Mouse (Mus musculus) heart, adult 2 months (tissue): ENCODE measurements at regions not wholly inside any gene's neighbourhood (a gene's known extent, or its start where the extent isn't known, plus 50 kb on each side); places are given as distances from the start of the nearest gene placed in this dataset.

Experiments
- DNase-seq, 2 experiments: peaks; one replicate each; pipeline ENCODE4 v3.0.0; 2021
- H3K27ac ChIP-seq: fragments of 200-600 bp; 2 replicates; pipeline ENCODE4 v1.8.1; 2022
- H3K27me3 ChIP-seq: fragments of 200-500 bp; 2 replicates; pipeline ENCODE4 v1.6.1; 2012; ENCODE audit warnings: mild to moderate bottlenecking, low read length, inconsistent platforms, mixed read lengths; ENCODE audit not compliant: control insufficient read depth, insufficient read depth
- H3K36me3 ChIP-seq: fragments of 200-500 bp; 2 replicates; pipeline ENCODE4 v1.6.1; 2012; ENCODE audit warnings: low read length, inconsistent platforms; ENCODE audit not compliant: control insufficient read depth, insufficient read depth
- H3K4me1 ChIP-seq: fragments of 200-500 bp; 2 replicates; pipeline ENCODE4 v1.6.1; 2011; ENCODE audit warnings: low read length; ENCODE audit not compliant: control insufficient read depth, insufficient read depth
- H3K4me3 ChIP-seq: fragments of 200-600 bp; 2 replicates; pipeline ENCODE4 v1.8.1; 2022
- H3K79me2 ChIP-seq: fragments of 200-500 bp; replicated peaks from 2 replicates; pipeline ENCODE4 v1.6.1; 2012; ENCODE audit warnings: mild to moderate bottlenecking, inconsistent platforms, low read length, moderate library complexity, mixed read lengths; ENCODE audit not compliant: control insufficient read depth, insufficient read depth
- H3K9ac ChIP-seq: fragments of 200-500 bp; 2 replicates; pipeline ENCODE4 v1.6.1; 2012; ENCODE audit warnings: low read depth, mild to moderate bottlenecking, control low read depth, inconsistent platforms, low read length, mixed read lengths
- CTCF ChIP-seq: fragments of 200-600 bp; IDR thresholded peaks from 2 replicates; pipeline ENCODE4 v1.8.1; 2022; ENCODE audit warnings: antibody characterized with exemption, mild to moderate bottlenecking, moderate library complexity
- EP300 ChIP-seq: fragments of 200-500 bp; IDR thresholded peaks from 2 replicates; pipeline ENCODE4 v1.6.1; 2011; ENCODE audit warnings: low read depth, low read length, control low read depth; ENCODE audit not compliant: insufficient read depth
- POLR2A ChIP-seq: fragments of 200-500 bp; IDR thresholded peaks from 2 replicates; pipeline ENCODE4 v1.6.1; 2011; ENCODE audit warnings: mild to moderate bottlenecking, low read depth, low read length, control low read depth; ENCODE audit not compliant: insufficient read depth
- WGBS: fragments of 180-500 bp; shearing (Covaris S2); methylation state at CpG from one replicate; pipeline ENCODE4 v1.1.7; 2018; 5-methylcytosine and 5-hydroxymethylcytosine counted together
- intact Hi-C: fragments of 180-260 bp; cut with DNase I; formaldehyde crosslinking; loops from one replicate; pipeline ENCODE4 v1.15.1; 2025

GRCm38 (mm10) chr14:99516703-99517102, 218.2 kb downstream of the Klf5 start:
- Histone ChIP-seq H3K27me3 (no peaks in the 10 kb centered on the region), H3K4me1 (no peaks in the 10 kb centered on the region), H3K79me2 (no peaks in the 10 kb centered on the region), H3K9ac (no peak overlapping the region), H3K36me3 (no peaks in the 10 kb centered on the region), H3K27ac (no peak overlapping the region), H3K4me3 (no peak overlapping the region)
- intact Hi-C loops: no loop called here
- DNase-seq: no peak
- 61% methylated on average over 6 of the region's 6 CpGs for WGBS
- TF ChIP-seq POLR2A: no peak
- no peak for TF ChIP-seq CTCF
- TF ChIP-seq EP300: no peak

GRCm38 (mm10) chr14:99520343-99520742, 221.9 kb downstream of the Klf5 start:
- Histone ChIP-seq H3K9ac (no peak overlapping the region), H3K27me3 (no peaks in the 10 kb centered on the region), H3K79me2 (no peaks in the 10 kb centered on the region), H3K36me3 (no peaks in the 10 kb centered on the region), H3K4me1 (no peaks in the 10 kb centered on the region), H3K27ac (no peak overlapping the region), H3K4me3 (no peak overlapping the region)
- 86% methylated on average over 6 of the region's 6 CpGs for WGBS
- TF ChIP-seq CTCF: no peak
- no peak for TF ChIP-seq EP300
- no peak for TF ChIP-seq POLR2A
- no peak for DNase-seq
- intact Hi-C loops: no loop called here

DNA sequence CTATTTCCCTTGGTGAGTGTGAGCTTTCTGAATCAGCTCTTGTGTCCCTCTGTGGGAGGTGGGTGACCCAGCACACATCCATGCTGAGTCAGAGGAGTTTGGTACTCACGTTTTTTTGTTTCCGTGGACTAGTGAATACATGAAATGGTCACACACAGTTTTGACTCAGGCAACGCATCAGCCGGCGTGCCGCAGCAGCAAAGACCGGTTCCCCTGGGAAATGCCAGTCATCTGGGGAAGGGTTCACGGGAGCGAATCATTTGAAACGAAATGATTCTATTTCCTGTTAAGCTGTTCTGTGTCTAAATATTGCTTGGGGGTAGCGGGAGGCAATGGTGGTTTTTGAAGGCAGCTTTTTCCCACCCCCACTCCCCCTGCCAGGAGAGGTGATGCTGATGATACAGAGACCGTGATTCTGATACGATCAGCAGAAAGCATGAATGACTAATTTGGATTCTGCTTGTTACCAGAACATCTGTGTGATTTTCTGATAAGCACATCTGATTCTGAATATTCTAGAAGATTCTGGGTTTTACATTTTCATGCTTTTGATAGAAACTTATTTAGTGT, 223.5 kb downstream of the Klf5 start:
- Histone ChIP-seq H3K9ac (no peak overlapping the region), H3K79me2 (no peaks in the 10 kb centered on the region), H3K4me3 (no peak overlapping the region), H3K4me1 (no peaks in the 10 kb centered on the region), H3K27me3 (no peaks in the 10 kb centered on the region), H3K36me3 (no peaks in the 10 kb centered on the region), H3K27ac (no peak overlapping the region)
- intact Hi-C loops: no loop called here
- TF ChIP-seq EP300 (no peak), CTCF (no peak), POLR2A (no peak)
- no peak for DNase-seq
- WGBS: 77% methylated on average over 13 of the region's 13 CpGs

DNA sequence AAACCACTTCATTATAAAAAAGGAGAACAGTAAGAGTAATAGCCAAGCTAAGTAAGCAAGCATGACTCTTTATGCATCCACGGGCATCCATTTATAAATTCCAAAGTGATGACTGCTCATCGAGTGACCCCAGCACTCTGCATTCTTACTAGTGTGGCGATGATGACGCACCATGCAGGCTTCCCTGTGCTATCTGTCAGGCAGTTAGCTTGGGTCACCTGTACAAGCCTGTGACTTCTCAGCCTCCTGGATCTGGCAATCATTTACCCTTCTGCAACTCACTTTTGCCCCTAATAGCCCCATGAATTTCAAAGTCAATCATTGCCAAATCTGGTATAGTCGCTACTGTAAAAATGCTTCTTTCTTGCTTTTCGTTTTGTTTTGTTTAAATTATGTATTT, 237.3 kb downstream of the Klf5 start:
- no peak overlapping the region for H3K4me3 ChIP-seq
- intact Hi-C loops: no loop called here
- H3K27ac ChIP-seq: no peak overlapping the region
- whole genome bisulfite sequencing: 80% methylated on average over 6 of the region's 6 CpGs
- no peaks in the 10 kb centered on the region for H3K79me2 ChIP-seq
- TF ChIP-seq POLR2A (no peak), CTCF (no peak), EP300 (no peak)
- H3K9ac ChIP-seq: no peak overlapping the region
- no peaks in the 10 kb centered on the region for H3K4me1 ChIP-seq
- DNase-seq: no peak
- no peaks in the 10 kb centered on the region for H3K27me3 ChIP-seq
- H3K36me3 ChIP-seq: no peaks in the 10 kb centered on the region

DNA sequence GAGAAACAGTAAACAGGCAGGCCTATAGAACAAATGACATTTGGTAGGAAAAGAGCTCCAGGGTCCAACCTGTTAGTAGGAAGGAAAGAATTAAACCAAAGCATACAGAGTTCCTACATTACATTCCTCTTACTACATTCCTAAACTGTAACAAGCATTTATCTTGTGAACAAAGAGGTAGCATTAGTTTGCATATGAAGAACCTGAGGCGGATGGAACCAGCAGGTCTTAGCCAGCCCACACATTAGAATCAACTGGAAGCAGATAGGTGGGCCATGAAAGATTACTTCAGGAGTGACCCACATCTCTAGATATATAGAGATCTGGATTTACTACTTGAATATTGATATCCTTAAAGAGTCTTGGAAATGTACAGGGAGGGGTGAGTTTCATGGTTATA, 238.8 kb downstream of the Klf5 start:
- 97% methylated on average over 1 of the region's 1 CpGs for WGBS
- TF ChIP-seq CTCF (no peak), EP300 (no peak), POLR2A (no peak)
- no peaks in the 10 kb centered on the region for H3K27me3 ChIP-seq
- no peak overlapping the region for H3K27ac ChIP-seq
- H3K9ac ChIP-seq: no peak overlapping the region
- no peak for DNase-seq
- intact Hi-C loops: no loop called here
- no peaks in the 10 kb centered on the region for H3K4me1 ChIP-seq
- H3K4me3 ChIP-seq: no peak overlapping the region
- H3K36me3 ChIP-seq: no peaks in the 10 kb centered on the region
- H3K79me2 ChIP-seq: no peaks in the 10 kb centered on the region

- no peaks in the 10 kb centered on the region for H3K27me3 ChIP-seq
- no peaks in the 10 kb centered on the region for H3K4me1 ChIP-seq
- TF ChIP-seq POLR2A (no peak), CTCF (no peak), EP300 (no peak)
- H3K36me3 ChIP-seq: no peaks in the 10 kb centered on the region
- DNase-seq: no peak
- H3K79me2 ChIP-seq: no peaks in the 10 kb centered on the region
- H3K27ac ChIP-seq: no peak overlapping the region
- H3K4me3 ChIP-seq: no peak overlapping the region
- intact Hi-C loops: no loop called here
- no peak overlapping the region for H3K9ac ChIP-seq
These were observed 243.2 kb downstream of the Klf5 start for GRCm38 (mm10) chr14:99541716-99542115.

DNA sequence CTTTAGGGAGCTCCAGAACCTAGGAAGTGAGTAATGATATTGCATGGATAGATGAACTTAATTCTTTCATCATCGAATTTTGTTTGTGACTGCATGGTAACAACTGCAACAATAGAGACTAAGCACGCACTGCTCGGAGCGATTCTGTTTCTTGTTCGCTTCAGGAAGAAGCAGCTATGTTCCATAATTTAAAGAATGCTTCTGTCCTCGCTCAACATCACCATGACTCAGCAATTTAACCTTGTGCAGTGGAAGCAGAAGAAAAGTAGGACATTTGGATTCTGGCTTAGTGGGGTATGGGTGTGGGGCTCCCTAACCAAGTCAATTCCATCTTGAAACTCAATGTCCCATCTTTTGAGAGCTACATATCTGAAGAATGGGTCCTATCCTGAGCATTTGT, 249.4 kb downstream of the Klf5 start:
- Histone ChIP-seq H3K36me3 (no peaks in the 10 kb centered on the region), H3K4me1 (no peaks in the 10 kb centered on the region), H3K27ac (no peak overlapping the region), H3K27me3 (no peaks in the 10 kb centered on the region), H3K9ac (no peak overlapping the region), H3K79me2 (no peaks in the 10 kb centered on the region), H3K4me3 (no peak overlapping the region)
- DNase-seq: no peak
- TF ChIP-seq CTCF (no peak), POLR2A (no peak), EP300 (no peak)
- intact Hi-C loops: no loop called here
- 93% methylated on average over 6 of the region's 6 CpGs for WGBS
